Mouse (Mus musculus) adrenal gland, adult 8-10 months (tissue): ENCODE results near the gene Mylk2. TPM values are rescaled to one million over a fixed set of nuclear protein-coding genes. Genes with fewer than 3 reads are reported as not detected.

Experiments
- DNase-seq: peaks from one replicate; pipeline ENCODE4 v3.0.0; 2022
- total RNA-seq, 4 experiments: library from RNA; stranded (reverse); gene quantifications; 2 replicates each; pipeline ENCODE4 v1.2.4; 2022

Gene Mylk2
- total RNA-seq, 4 experiments from 2014 or later: 0.10 TPM; not detected in 3

GRCm38 (mm10) chr2:152914310-152915120 lies 3.4 kb downstream of the Mylk2 start:
- DNase-seq: peak; percentile 92

- DNase-seq: no peak
These were observed 4.3 kb downstream of the Mylk2 start for GRCm38 (mm10) chr2:152915453-152915852.

GRCm38 (mm10) chr2:152916111-152916510 lies 5.0 kb downstream of the Mylk2 start:
- no peak for DNase-seq

GRCm38 (mm10) chr2:152917671-152918070 lies 6.5 kb downstream of the Mylk2 start:
- DNase-seq: no peak

GRCm38 (mm10) chr2:152922376-152922775 lies 11.2 kb downstream of the Mylk2 start:
- no peak for DNase-seq

GRCm38 (mm10) chr2:152923621-152924020 lies 12.5 kb downstream of the Mylk2 start:
- no peak for DNase-seq

GRCm38 (mm10) chr2:152924128-152924527 lies 13.0 kb downstream of the Mylk2 start:
- no peak for DNase-seq

GRCm38 (mm10) chr2:152924543-152924942 lies 13.4 kb downstream of the Mylk2 start:
- no peak for DNase-seq

GRCm38 (mm10) chr2:152925189-152925872 lies 14.2 kb downstream of the Mylk2 start:
- peak; percentile 81 for DNase-seq

- DNase-seq: no peak
These were observed 15.7 kb downstream of the Mylk2 start for GRCm38 (mm10) chr2:152926896-152927295.

GRCm38 (mm10) chr2:152927371-152927770 lies 16.2 kb downstream of the Mylk2 start:
- no peak for DNase-seq

- no peak for DNase-seq
These were observed 17.3 kb downstream of the Mylk2 start for GRCm38 (mm10) chr2:152928219-152928987.

GRCm38 (mm10) chr2:152928988-152929370 lies 17.8 kb downstream of the Mylk2 start:
- no peak for DNase-seq

GRCm38 (mm10) chr2:152930276-152930675 lies 19.1 kb downstream of the Mylk2 start:
- DNase-seq: no peak

GRCm38 (mm10) chr2:152931456-152932160 lies 20.5 kb downstream of the Mylk2 start:
- DNase-seq: no peak

GRCm38 (mm10) chr2:152933048-152933447 lies 21.9 kb downstream of the Mylk2 start, which contains the start of gene Foxs1:
Gene Foxs1, minus strand, starts transcription at chr2:152933208.
- no peak for DNase-seq

GRCm38 (mm10) chr2:152933614-152934013 lies 22.5 kb downstream of the Mylk2 start:
- DNase-seq: no peak

- DNase-seq: no peak
These were observed 28.7 kb downstream of the Mylk2 start for GRCm38 (mm10) chr2:152939846-152940245.

- DNase-seq: no peak
These were observed 30.0 kb downstream of the Mylk2 start for GRCm38 (mm10) chr2:152941106-152941505.

- DNase-seq: no peak
These were observed 30.6 kb downstream of the Mylk2 start for GRCm38 (mm10) chr2:152941776-152942175.

GRCm38 (mm10) chr2:152942898-152943515 lies 31.9 kb downstream of the Mylk2 start:
- no peak for DNase-seq

GRCm38 (mm10) chr2:152943568-152943967 lies 32.4 kb downstream of the Mylk2 start:
- no peak for DNase-seq
